Mouse (Mus musculus): ENCODE measurements around the gene 7530416G11Rik.

Gene 7530416G11Rik

GRCm38 (mm10) chr15:85503127-85503526 lies at the start of gene 7530416G11Rik:
7530416G11Rik (minus strand) TSS chr15:85503227.
- DNase-seq, result no peak

- no peak for DNase-seq
These were observed 43.5 kb upstream of the 7530416G11Rik start for GRCm38 (mm10) chr15:85546500-85546899.

GRCm38 (mm10) chr15:85545369-85545768 lies 42.3 kb upstream of the 7530416G11Rik start:
- no peak for DNase-seq

- DNase-seq, result no peak
These were observed 35.1 kb upstream of the 7530416G11Rik start for GRCm38 (mm10) chr15:85538170-85538569.

- DNase-seq, result no peak
These were observed 34.1 kb upstream of the 7530416G11Rik start for GRCm38 (mm10) chr15:85537151-85537550.

GRCm38 (mm10) chr15:85534646-85535045 lies 31.6 kb upstream of the 7530416G11Rik start:
- no peak for DNase-seq

- DNase-seq, result no peak
These were observed 31.2 kb upstream of the 7530416G11Rik start for GRCm38 (mm10) chr15:85534215-85534614.

- DNase-seq, result no peak
These were observed 29.0 kb upstream of the 7530416G11Rik start for GRCm38 (mm10) chr15:85532063-85532462.

GRCm38 (mm10) chr15:85529911-85530310 lies 26.9 kb upstream of the 7530416G11Rik start:
- no peak for DNase-seq

GRCm38 (mm10) chr15:85524404-85524950 lies 21.4 kb upstream of the 7530416G11Rik start:
- DNase-seq, result no peak

- DNase-seq, result no peak
These were observed 20.4 kb upstream of the 7530416G11Rik start for GRCm38 (mm10) chr15:85523173-85523991.

GRCm38 (mm10) chr15:85519438-85519837 lies 16.4 kb upstream of the 7530416G11Rik start:
- no peak for DNase-seq

- DNase-seq, result no peak
These were observed 4.5 kb upstream of the 7530416G11Rik start for GRCm38 (mm10) chr15:85507370-85508014.

GRCm38 (mm10) chr15:85506680-85507079 lies 3.7 kb upstream of the 7530416G11Rik start:
- DNase-seq, result no peak

GRCm38 (mm10) chr15:85505118-85505925 lies 2.3 kb upstream of the 7530416G11Rik start:
- peak; percentile 36 for DNase-seq

- no peak for DNase-seq
These were observed 2.8 kb downstream of the 7530416G11Rik start for GRCm38 (mm10) chr15:85500267-85500666.

- no peak for DNase-seq
These were observed 5.0 kb downstream of the 7530416G11Rik start for GRCm38 (mm10) chr15:85497981-85498475.

- no peak for DNase-seq
These were observed 5.5 kb downstream of the 7530416G11Rik start for GRCm38 (mm10) chr15:85497548-85497947.

GRCm38 (mm10) chr15:85494163-85494621 lies 8.8 kb downstream of the 7530416G11Rik start:
- DNase-seq, result peak; percentile 67

- DNase-seq, result no peak
These were observed 13.3 kb downstream of the 7530416G11Rik start for GRCm38 (mm10) chr15:85489751-85490150.

GRCm38 (mm10) chr15:85488900-85489299 lies 14.1 kb downstream of the 7530416G11Rik start:
- DNase-seq, result no peak

- DNase-seq, result no peak
These were observed 22.4 kb downstream of the 7530416G11Rik start for GRCm38 (mm10) chr15:85480630-85481029.

GRCm38 (mm10) chr15:85479919-85480318 lies 23.1 kb downstream of the 7530416G11Rik start:
- DNase-seq, result no peak

Data from right cerebral cortex, postnatal 14 days (tissue).